Mouse (Mus musculus): Measurements from ENCODE around the gene Cxcl5. TPM values are rescaled to one million over a fixed set of nuclear protein-coding genes. Genes with fewer than 3 reads are reported as not detected.

The Cxcl5 gene
- polyA plus RNA-seq, 1 experiment = not detected

GRCm38 (mm10) chr5:90806050-90806449 is 46.9 kb downstream of the Cxcl5 start:
- no peak for TF ChIP-seq CTCF (conservative IDR thresholded peaks at IDR 0.05; ENCODE audit: insufficient read depth, insufficient read length, low read depth, low read length)
- no peak for TF ChIP-seq POLR2A (IDR thresholded peaks at IDR 0.05; ENCODE audit: low read depth, low read length)
- no peak for DNase-seq
- no peaks in the 10 kb centered on the region for H3K4me1 ChIP-seq (ENCODE audit: control insufficient read depth, insufficient read depth, low read length)
- no peak overlapping the region for H3K27ac ChIP-seq (ENCODE audit: insufficient read depth, low read depth, low read length)
- no peaks in the 10 kb centered on the region for H3K36me3 ChIP-seq (ENCODE audit: control insufficient read depth, insufficient read depth, low read length)
- no peak overlapping the region for H3K4me3 ChIP-seq (ENCODE audit: insufficient read depth, low read depth, low read length)
- H3K27me3 ChIP-seq (replicated peaks; ENCODE audit: control insufficient read depth, insufficient read depth, low read length) = no peaks in the 10 kb centered on the region

- Histone ChIP-seq H3K27me3 (replicated peaks; ENCODE audit: control insufficient read depth, insufficient read depth, low read length) (no peaks in the 10 kb centered on the region), H3K36me3 (ENCODE audit: control insufficient read depth, insufficient read depth, low read length) (no peaks in the 10 kb centered on the region), H3K4me3 (ENCODE audit: insufficient read depth, low read depth, low read length) (no peak overlapping the region), H3K27ac (ENCODE audit: insufficient read depth, low read depth, low read length) (no peak overlapping the region), H3K4me1 (ENCODE audit: control insufficient read depth, insufficient read depth, low read length) (no peaks in the 10 kb centered on the region)
- no peak for TF ChIP-seq POLR2A (IDR thresholded peaks at IDR 0.05; ENCODE audit: low read depth, low read length)
- TF ChIP-seq CTCF (conservative IDR thresholded peaks at IDR 0.05; ENCODE audit: insufficient read depth, insufficient read length, low read depth, low read length) = no peak
- DNase-seq = no peak
- 74% methylated on average over 3 of the region's 3 CpGs for WGBS
Observed at GRCm38 (mm10) chr5:90807176-90807950, 48.2 kb downstream of the Cxcl5 start.

Other genes with a start within 250 kb of the Cxcl5 start
- 21.0 and 21.1 TPM in 2 replicates for gene Afm, start 240.4 kb upstream of the Cxcl5 start, polyA plus RNA-seq (2012; rRNA removed)
- 1.2 and 1.3 TPM in 2 replicates for gene 5830473C10Rik, start 198.3 kb upstream of the Cxcl5 start, polyA plus RNA-seq (2012; rRNA removed)
- 10.4 and 11.4 TPM in 2 replicates for gene Rassf6, start 118.7 kb upstream of the Cxcl5 start, polyA plus RNA-seq (2012; rRNA removed)
- 1.2 and 1.5 TPM in 2 replicates for gene Ppbp, start 9.2 kb downstream of the Cxcl5 start, polyA plus RNA-seq (2012; rRNA removed)
- 8.3 and 9.8 TPM in 2 replicates for gene Pf4, start 13.1 kb downstream of the Cxcl5 start, polyA plus RNA-seq (2012; rRNA removed)
- gene Cxcl3, start 26.7 kb downstream of the Cxcl5 start, polyA plus RNA-seq (2012; rRNA removed) = 0.12 TPM in 1 of 2 replicates, not detected in the other
- not detected in 2 replicates for gene Cxcl15, start 35.2 kb downstream of the Cxcl5 start, polyA plus RNA-seq (2012; rRNA removed)
- gene Cxcl1, start 131.9 kb downstream of the Cxcl5 start, polyA plus RNA-seq (2012; rRNA removed) = 0.69 and 1.6 TPM in 2 replicates
- 0.42 and 1.1 TPM in 2 replicates for gene Cxcl2, start 144.5 kb downstream of the Cxcl5 start, polyA plus RNA-seq (2012; rRNA removed)
- gene Mthfd2l, start 171.8 kb downstream of the Cxcl5 start, polyA plus RNA-seq (2012; rRNA removed) = 23.4 and 45.0 TPM in 2 replicates